In genomic region chr3:121602082-121602561, GRCm38 (mm10) we compare ENCODE assay signal across 9 mouse cellular contexts.
DNase-seq lines count a peak whose midpoint lies in the region; ATAC-seq and TF ChIP-seq lines count a peak whose summit lies in the region.
"Had no signal": no experiment of that assay in that cellular context is flagged by ENCODE, and none has a peak within 500 bp of the region (broad histone marks: within the 10 kb centered on the region; RNA-seq: fewer than 3 reads in every experiment).

No protein-coding gene starts in this region.

- H3K9me3 ChIP-seq in forebrain, embryonic 16.5 days (ENCODE audit: control insufficient read depth, low read length) = no peaks in the 10 kb centered on the region

- TF ChIP-seq POLR2A in embryonic fibroblast, embryonic 13.5 days (IDR thresholded peaks at IDR 0.05; ENCODE audit: low read depth, low read length) = peak; percentile 16; the same call in 1 of the 2 replicates

- H3K36me3 ChIP-seq in forebrain, embryonic 16.5 days (ENCODE audit: control insufficient read depth, insufficient read depth) = no peaks in the 10 kb centered on the region

- no peaks in the 10 kb centered on the region for H3K27me3 ChIP-seq in forebrain, embryonic 16.5 days (replicated peaks; ENCODE audit: control insufficient read depth, insufficient read depth, low read length)

- no peak overlapping the region for H3K9ac ChIP-seq in forebrain, embryonic 16.5 days (replicated peaks; ENCODE audit: low read depth, low read length)

- WGBS in forebrain, embryonic 16.5 days = 59% methylated on average over 8 of the region's 8 CpGs

- peak; percentile 17; the same call in 1 of the 2 replicates for ATAC-seq in megakaryocyte, adult 5-6 weeks (ENCODE audit: poor library complexity, severe bottlenecking)
- ATAC-seq in forebrain, embryonic 16.5 days = no peak

- no peak for TF ChIP-seq CTCF in embryonic fibroblast, embryonic 13.5 days (IDR thresholded peaks at IDR 0.05; ENCODE audit: borderline replicate concordance, insufficient read depth, low read length)

- peaks cover 19% of the 10 kb centered on the region for H3K4me1 ChIP-seq in embryonic fibroblast, embryonic 13.5 days (ENCODE audit: control insufficient read depth, insufficient read depth, low read length)
- no peaks in the 10 kb centered on the region for H3K4me1 ChIP-seq in forebrain, embryonic 16.5 days (replicated peaks; ENCODE audit: control insufficient read depth, insufficient read depth, low read length)

- no peak overlapping the region for H3K4me3 ChIP-seq in embryonic fibroblast, embryonic 13.5 days (ENCODE audit: insufficient read depth, low read length)
- no peak overlapping the region for H3K4me3 ChIP-seq in forebrain, embryonic 16.5 days (replicated peaks; ENCODE audit: low read length)
- H3K4me3 ChIP-seq: megakaryocyte, embryonic 14.5 days had no signal

- no peak overlapping the region for H3K4me2 ChIP-seq in forebrain, embryonic 16.5 days (ENCODE audit: low read length)

- DNase-seq in cerebellum, postnatal 25 days = peak; percentile 13 to 21
- no peak for DNase-seq in cerebellum, postnatal 36 days
- DNase-seq in kidney, adult 9 months = peak; percentile 28
- DNase-seq in layer of hippocampus, postnatal 36 days = no peak
- DNase-seq in spleen, postnatal 36 days (ENCODE audit: low spot score in 2 of 2) = no peak

- H3K27ac ChIP-seq in embryonic fibroblast, embryonic 13.5 days (ENCODE audit: insufficient read depth, low read length) = peak overlapping the region; percentile 77
- no peak overlapping the region for H3K27ac ChIP-seq in forebrain, embryonic 16.5 days (ENCODE audit: low read length)

Comparison
In these comparisons a context has a peak if more than half of its experiments do, and no peak if none do; other contexts are left out.
1. DNase-seq: peak in cerebellum, postnatal 25 days (2 of 2) and kidney, adult 9 months (single experiment); none in cerebellum, postnatal 36 days (0 of 2), layer of hippocampus, postnatal 36 days (0 of 2) and spleen, postnatal 36 days (0 of 2).